Mouse (Mus musculus): Measurements from ENCODE around the gene 1700042G07Rik. TPM values are rescaled to one million over a fixed set of nuclear protein-coding genes. Genes with fewer than 3 reads are reported as not detected.
A peak's percentile ranks its signal among the peaks of the same experiment; 100 is the strongest.
"Not testable (repeated sequence)": the region's sequence is repeated elsewhere in the genome, so short reads cannot be mapped to it uniquely, and the experiment has no call there.

1700042G07Rik gene
- total and polyA plus RNA-seq, 2 experiments from 2014 or later: not detected

DNA sequence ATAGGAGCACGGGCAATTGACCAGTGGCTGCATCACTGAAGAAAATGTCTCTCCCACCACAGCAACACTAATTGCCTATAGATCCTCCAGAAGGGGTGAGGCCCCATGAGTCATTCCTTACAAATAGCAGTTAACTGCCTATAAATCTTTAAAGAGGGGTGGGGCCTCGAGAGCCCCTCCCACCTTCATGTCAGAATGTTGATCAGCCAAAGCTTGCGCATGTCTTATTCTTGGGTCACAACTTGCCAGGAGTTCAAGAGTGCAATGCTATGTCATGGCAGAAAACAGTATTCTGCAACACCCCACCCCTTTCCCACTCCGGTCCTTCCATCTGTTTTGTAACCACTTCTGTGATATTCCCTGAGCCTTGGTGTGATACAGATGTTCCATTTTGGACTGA lies 33.4 kb downstream of the 1700042G07Rik start:
- Histone ChIP-seq H3K4me3 (ENCODE audit: low read depth, low read length) (no peak overlapping the region), H3K36me3 (ENCODE audit: insufficient read depth) (no peaks in the 10 kb centered on the region), H3K27ac (ENCODE audit: low read depth, low read length) (no peak overlapping the region), H3K27me3 (ENCODE audit: insufficient read depth, low read length) (no peaks in the 10 kb centered on the region), H3K4me2 (ENCODE audit: low read depth) (no peak overlapping the region), H3K9me3 (ENCODE audit: low read length) (no peaks in the 10 kb centered on the region), H3K9ac (no peak overlapping the region), H3K4me1 (ENCODE audit: insufficient read depth) (no peaks in the 10 kb centered on the region)
- DNase-seq (no peak), ATAC-seq (no peak)
- TF ChIP-seq CTCF (IDR thresholded peaks at IDR 0.05; ENCODE audit: low read depth): no peak
- 82% methylated on average over 4 of the region's 4 CpGs for WGBS

DNA sequence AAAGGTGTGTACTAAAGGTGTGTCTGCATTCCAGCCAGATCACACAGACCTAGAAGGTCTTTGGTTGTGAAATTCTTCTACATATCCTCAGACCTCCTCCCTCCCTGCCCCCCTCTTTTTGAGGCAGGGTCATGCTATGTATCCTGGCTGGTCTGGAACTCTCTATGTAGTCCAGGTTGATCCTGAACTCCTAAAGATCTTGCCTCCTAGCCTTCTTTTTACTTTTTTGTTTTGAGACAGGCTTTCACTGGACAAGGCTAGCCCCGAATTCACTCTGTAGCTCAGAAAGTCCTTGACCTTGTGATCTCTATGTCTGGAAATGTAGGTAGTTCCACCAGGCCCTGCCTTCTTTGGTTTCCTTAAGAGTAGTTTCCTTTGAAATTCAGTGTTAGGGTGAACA lies 35.7 kb downstream of the 1700042G07Rik start:
- Histone ChIP-seq H3K9me3 (ENCODE audit: low read length) (no peaks in the 10 kb centered on the region), H3K27me3 (ENCODE audit: insufficient read depth, low read length) (no peaks in the 10 kb centered on the region), H3K4me3 (ENCODE audit: low read depth, low read length) (no peak overlapping the region), H3K9ac (no peak overlapping the region), H3K4me1 (ENCODE audit: insufficient read depth) (no peaks in the 10 kb centered on the region), H3K4me2 (ENCODE audit: low read depth) (no peak overlapping the region), H3K36me3 (ENCODE audit: insufficient read depth) (no peaks in the 10 kb centered on the region), H3K27ac (ENCODE audit: low read depth, low read length) (no peak overlapping the region)
- DNase-seq (no peak), ATAC-seq (no peak)
- 79% methylated on average over 1 of the region's 1 CpGs for WGBS
- no peak for TF ChIP-seq CTCF (IDR thresholded peaks at IDR 0.05; ENCODE audit: low read depth)

DNA sequence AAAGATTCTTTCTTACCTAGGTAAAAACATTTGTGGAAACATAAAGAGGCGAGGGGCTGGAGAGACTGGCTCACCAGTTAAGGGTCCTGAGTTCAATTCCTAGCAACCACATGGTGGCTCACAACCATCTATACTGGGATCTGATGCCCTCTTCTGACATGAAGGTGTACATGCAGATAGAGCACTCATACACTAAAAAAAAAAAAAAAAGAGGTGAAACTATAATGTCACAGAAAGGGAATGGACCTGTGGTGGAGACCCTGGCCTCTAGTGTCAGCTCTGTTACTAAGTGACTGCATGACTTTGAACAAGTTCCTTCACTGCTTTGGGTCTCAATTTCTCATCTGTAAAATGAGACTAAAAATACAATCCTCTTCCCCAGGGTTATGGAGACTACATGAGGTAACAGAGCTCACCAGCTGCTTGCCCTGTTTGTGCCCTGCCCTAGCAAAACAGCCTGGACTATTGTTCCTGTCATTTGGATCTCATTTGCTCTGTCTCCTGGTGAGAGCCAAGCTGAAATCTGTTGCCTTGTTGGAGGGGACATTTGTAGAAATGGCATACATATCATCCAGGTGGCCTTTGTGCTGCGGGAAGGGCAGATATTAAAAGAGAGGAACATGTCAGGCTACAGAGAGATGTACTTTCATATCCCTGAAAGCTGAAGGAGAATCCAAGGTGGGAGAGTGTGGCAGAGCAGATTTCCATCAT lies 42.9 kb downstream of the 1700042G07Rik start:
- ATAC-seq: no peak
- Histone ChIP-seq H3K9me3 (ENCODE audit: low read length) (no peaks in the 10 kb centered on the region), H3K27me3 (ENCODE audit: insufficient read depth, low read length) (no peaks in the 10 kb centered on the region), H3K9ac (no peak overlapping the region), H3K4me2 (ENCODE audit: low read depth) (no peak overlapping the region), H3K27ac (ENCODE audit: low read depth, low read length) (no peak overlapping the region), H3K4me1 (ENCODE audit: insufficient read depth) (no peaks in the 10 kb centered on the region), H3K36me3 (ENCODE audit: insufficient read depth) (no peaks in the 10 kb centered on the region), H3K4me3 (ENCODE audit: low read depth, low read length) (no peak overlapping the region)
- WGBS: 88% methylated on average over 2 of the region's 2 CpGs
- no peak for DNase-seq
- no peak for TF ChIP-seq CTCF (IDR thresholded peaks at IDR 0.05; ENCODE audit: low read depth)

DNA sequence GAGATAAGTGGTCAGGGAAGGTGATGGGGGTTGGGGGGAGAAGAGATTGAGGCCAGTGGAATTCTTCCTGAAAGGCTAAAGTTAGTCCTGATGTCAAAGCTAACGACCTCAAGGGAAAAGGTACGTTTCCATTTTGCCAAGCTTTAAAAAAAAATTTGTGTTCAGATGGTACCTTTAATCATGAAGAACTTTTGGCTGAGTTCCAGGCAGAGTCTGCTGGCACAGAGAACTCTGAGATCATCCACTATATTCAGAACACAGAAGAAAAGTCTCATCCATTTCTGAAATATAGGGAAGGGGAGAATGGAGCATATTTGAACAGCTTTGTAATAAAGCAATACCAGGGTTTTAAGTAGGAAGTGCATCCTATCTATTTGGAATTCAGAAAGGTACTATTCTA lies 43.9 kb downstream of the 1700042G07Rik start:
- Histone ChIP-seq H3K27me3 (ENCODE audit: insufficient read depth, low read length) (no peaks in the 10 kb centered on the region), H3K4me3 (ENCODE audit: low read depth, low read length) (no peak overlapping the region), H3K9me3 (ENCODE audit: low read length) (no peaks in the 10 kb centered on the region), H3K4me2 (ENCODE audit: low read depth) (no peak overlapping the region), H3K4me1 (ENCODE audit: insufficient read depth) (no peaks in the 10 kb centered on the region), H3K36me3 (ENCODE audit: insufficient read depth) (no peaks in the 10 kb centered on the region), H3K9ac (no peak overlapping the region), H3K27ac (ENCODE audit: low read depth, low read length) (no peak overlapping the region)
- ATAC-seq: no peak
- WGBS: 37% methylated on average over 2 of the region's 2 CpGs
- no peak for TF ChIP-seq CTCF (IDR thresholded peaks at IDR 0.05; ENCODE audit: low read depth)
- peak; percentile 28 for DNase-seq

DNA sequence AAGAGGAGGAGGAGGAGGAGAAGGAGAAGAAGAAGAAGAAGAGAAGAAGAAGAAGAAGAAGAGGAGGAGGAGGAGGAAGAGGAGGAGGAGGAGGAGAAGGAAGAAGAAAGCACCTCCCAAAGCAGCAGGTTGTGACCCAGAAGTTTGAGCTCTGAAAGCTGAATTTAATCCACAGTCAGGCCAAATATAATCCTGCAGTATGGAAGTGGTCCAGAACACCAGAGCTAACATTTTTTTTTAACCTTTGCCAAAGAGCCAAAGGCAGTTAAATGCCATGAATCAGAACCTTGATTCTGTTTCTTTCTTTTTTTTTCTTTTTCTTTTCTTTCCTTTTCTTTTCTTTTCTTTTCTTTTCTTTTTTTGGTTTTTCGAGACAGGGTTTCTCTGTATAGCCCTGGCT lies 44.5 kb downstream of the 1700042G07Rik start:
- not testable (repeated sequence) for DNase-seq; H3K9ac ChIP-seq; H3K36me3 ChIP-seq (ENCODE audit: insufficient read depth); ATAC-seq; H3K4me3 ChIP-seq (ENCODE audit: low read depth, low read length); H3K27me3 ChIP-seq (ENCODE audit: insufficient read depth, low read length); H3K4me2 ChIP-seq (ENCODE audit: low read depth); H3K9me3 ChIP-seq (ENCODE audit: low read length); H3K4me1 ChIP-seq (ENCODE audit: insufficient read depth); H3K27ac ChIP-seq (ENCODE audit: low read depth, low read length)
- 93% methylated on average over 1 of the region's 1 CpGs for WGBS

DNA sequence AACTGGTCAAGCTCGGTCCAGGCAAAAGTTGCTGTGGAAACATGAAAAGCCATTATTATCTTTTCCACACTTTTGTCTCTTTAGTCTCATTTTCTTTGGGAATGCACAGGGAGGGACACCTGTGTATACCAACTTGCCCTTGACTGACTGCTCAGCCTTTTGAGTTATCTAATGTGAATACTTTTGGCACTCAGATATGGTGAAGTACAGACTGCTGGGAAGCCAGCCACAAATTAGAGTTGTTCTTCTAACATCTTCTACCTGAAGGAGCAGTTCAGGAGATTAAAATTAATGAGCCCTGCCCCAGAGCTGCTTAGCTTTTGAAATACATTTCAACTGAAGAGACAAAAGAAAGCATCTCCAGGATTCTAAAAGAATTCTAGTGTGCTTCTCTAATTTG lies 45.9 kb downstream of the 1700042G07Rik start:
- H3K27me3 ChIP-seq (ENCODE audit: insufficient read depth, low read length): no peaks in the 10 kb centered on the region
- no peaks in the 10 kb centered on the region for H3K9me3 ChIP-seq (ENCODE audit: low read length)
- no peak overlapping the region for H3K9ac ChIP-seq
- H3K36me3 ChIP-seq (ENCODE audit: insufficient read depth): no peaks in the 10 kb centered on the region
- H3K27ac ChIP-seq (ENCODE audit: low read depth, low read length): no peak overlapping the region
- H3K4me3 ChIP-seq (ENCODE audit: low read depth, low read length): no peak overlapping the region
- DNase-seq (no peak), ATAC-seq (no peak)
- no peak overlapping the region for H3K4me2 ChIP-seq (ENCODE audit: low read depth)
- 64% methylated on average over 1 of the region's 1 CpGs for WGBS
- TF ChIP-seq CTCF (IDR thresholded peaks at IDR 0.05; ENCODE audit: low read depth): no peak
- no peaks in the 10 kb centered on the region for H3K4me1 ChIP-seq (ENCODE audit: insufficient read depth)

DNA sequence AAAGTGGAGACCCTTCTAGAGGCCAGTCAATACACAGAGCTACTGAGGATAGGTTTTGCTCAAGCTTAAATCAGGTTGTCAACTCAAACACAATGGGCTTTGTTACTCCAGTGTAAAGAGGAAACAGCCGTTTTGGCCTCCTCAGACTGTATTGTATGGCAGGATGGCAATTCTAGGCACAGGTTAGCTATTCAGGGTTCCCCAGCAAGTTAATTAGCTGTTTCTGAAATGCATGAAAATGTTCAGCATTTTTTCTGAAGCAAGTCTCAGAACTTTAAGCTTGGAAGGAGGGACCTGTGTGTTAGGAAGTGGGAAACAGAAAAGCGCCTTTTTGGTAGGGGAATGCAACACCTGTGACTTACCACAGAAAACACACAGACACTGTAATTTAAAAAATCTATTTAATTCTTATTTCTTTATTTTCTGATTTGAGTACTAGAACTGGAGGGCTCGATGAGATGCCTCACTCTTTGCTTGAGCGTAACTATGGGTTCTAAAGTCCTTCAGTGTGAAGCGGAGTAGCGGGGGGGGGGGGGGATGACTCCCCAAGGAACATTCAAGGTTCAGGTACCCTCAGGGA lies 47.0 kb downstream of the 1700042G07Rik start:
- Histone ChIP-seq H3K27me3 (ENCODE audit: insufficient read depth, low read length) (no peaks in the 10 kb centered on the region), H3K9me3 (ENCODE audit: low read length) (no peaks in the 10 kb centered on the region), H3K9ac (peak overlapping the region; percentile 88), H3K4me1 (ENCODE audit: insufficient read depth) (no peaks in the 10 kb centered on the region), H3K4me3 (ENCODE audit: low read depth, low read length) (peak overlapping the region; percentile 84), H3K36me3 (ENCODE audit: insufficient read depth) (no peaks in the 10 kb centered on the region), H3K27ac (ENCODE audit: low read depth, low read length) (peak overlapping the region; percentile 99), H3K4me2 (ENCODE audit: low read depth) (peak overlapping the region; percentile 65)
- DNase-seq (peak; percentile 31), ATAC-seq (no peak)
- 4% methylated on average over 6 of the region's 6 CpGs for WGBS
- TF ChIP-seq CTCF (IDR thresholded peaks at IDR 0.05; ENCODE audit: low read depth): no peak

Data from forebrain, postnatal 0 days (tissue).